Mouse (Mus musculus) layer of hippocampus, postnatal 10 days (tissue): ENCODE data around the gene Pcbp4. TPM values are rescaled to one million over a fixed set of nuclear protein-coding genes. Genes with fewer than 3 reads are reported as not detected.

Source experiments
- DNase-seq, 2 experiments: peaks; one replicate each; pipeline ENCODE4 v3.0.0; 2021; ENCODE audit warnings: low spot score in 2 of 2
- total RNA-seq, 2 experiments: library from RNA; stranded (reverse); gene quantifications; 2 replicates each; pipeline ENCODE4 v1.2.3; 2021

The Pcbp4 gene
- total RNA-seq, 2 experiments from 2014 or later: 226 to 234 TPM

DNA sequence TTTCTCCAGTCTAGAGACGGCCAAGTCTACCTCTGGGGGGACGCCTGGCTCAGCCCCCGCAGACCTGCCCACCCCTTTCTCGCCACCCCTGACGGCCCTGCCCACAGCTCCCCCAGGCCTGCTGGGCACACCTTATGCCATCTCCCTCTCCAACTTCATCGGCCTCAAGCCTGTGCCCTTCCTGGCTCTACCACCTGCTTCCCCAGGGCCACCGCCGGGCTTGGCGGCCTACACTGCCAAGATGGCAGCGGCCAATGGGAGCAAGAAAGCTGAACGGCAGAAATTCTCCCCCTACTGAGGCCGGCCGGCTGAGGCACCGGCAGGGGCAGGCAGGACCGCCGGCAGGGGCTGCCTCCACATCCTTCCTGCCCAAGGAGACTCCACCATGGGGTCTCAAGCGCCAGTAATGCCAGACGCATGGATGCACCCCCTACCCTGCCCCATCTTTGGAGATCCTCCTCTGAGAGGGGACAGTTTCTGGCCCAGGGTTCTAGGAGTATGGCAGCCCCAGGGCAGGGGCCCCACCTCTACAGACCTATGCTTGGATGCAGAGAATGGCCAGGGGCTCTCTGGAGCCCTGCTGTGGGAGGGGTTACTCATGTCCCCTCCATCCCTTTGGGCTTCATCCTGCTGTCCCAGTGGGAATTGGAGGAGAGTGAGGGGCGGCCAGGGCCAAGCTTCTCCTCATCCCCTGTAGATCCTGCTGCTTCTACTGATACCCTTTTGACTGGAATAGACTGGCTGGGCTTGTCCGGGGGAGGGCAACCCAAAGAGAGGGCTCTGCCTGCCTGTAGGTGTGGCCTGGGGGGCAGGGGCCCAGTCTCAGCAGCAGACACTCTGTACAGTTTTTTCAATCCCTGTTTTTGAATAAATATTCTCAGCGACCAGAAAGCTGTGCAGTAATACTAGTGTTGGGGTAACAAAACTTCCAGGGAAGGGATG lies 10.3 kb downstream of the Pcbp4 start:
- DNase-seq: no peak

DNA sequence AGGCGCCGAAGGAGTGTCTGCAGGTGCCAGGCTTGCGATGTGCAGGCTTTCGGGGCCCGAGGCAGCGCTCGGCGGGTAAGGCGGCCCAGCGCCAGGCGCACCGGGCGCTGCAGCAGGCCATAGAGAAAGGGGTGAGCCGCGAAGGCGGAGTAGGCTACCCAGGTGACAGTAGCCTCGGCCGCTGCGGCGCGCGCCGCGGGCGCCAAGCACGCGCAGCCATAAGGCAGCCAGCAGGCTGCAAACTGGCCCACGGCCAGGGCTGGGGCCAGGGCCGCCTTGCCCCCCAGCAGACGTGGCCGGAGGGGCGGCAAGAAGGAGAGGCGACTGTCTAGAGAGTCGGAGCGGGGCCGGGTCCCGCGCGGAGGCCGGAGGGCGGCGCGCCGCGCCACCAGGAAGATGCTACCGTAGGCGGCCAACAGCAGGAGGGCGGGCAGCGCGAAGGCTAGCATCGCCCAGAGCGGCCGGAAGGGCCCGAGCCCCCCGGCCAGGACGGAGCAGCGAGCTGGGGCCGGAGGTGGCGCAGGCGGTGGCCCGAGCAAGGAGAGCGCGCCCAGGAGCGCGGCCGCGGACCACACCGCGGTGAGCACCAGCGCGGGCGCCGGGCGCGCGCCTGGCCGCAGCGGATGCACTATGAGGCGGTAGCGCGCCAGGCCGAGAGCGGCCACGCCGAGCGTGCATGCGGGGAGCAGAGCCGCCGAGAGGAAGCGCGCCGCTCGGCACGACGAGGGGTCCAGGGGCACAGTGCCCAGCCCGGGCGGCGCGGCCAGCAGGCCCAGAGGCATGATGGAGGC lies 11.9 kb downstream of the Pcbp4 start:
- peak; percentile 75 to 85 for DNase-seq

DNA sequence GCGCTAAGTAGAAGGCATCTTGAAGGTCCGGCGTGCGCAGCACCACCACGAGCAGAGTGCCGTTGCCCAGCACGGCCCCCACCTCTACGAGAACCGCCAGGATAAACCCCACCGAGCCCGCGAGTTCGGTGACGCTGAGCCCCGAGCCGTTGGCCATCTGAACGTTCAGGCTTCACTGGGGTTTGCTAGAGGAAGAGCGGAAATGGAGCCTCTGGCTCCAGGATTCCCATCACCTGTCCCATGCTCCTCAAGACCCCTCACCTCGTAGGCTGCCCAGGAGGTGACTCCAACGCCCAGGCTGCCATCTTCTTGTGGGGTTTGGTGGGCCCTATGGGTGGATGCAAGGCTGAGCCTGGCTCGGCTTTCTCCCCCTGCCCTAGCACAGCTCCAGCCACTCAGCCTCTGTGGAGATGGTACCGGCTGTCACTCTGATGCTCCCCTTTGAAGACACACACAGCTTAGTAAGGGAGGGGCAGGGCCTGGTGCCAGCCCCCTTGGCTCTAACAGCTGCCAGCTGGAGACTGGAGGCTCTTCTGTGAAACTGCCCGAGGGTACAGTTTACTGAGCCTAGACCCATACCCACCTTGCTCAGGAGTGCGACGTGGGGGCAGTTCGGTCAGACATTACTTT lies 12.6 kb downstream of the Pcbp4 start, which contains the start of gene Gpr62:
Gpr62 (minus strand) TSS at position 368 of the 630 bp plus-strand sequence.
- DNase-seq: peak; percentile 65 to 73

DNA sequence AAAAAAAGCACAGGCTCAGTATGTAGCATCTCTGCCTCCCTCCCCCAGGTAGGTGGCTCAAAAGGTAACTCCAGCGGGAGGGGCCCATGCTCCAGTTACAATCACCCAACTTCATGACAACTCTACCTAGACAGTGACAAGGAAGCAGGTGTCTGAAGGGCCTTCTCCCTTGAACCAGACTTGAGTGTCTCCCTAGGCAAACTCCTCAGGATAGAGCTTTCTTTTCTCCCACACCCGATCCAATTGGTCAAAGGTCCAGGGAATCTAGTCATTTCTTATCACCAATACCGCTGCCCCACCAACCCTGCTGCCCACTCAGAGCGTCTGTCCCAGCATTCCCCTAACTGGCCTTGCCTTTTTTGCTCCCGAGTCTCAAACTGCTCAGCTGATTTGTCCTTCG lies 13.6 kb downstream of the Pcbp4 start:
- no peak for DNase-seq

DNA sequence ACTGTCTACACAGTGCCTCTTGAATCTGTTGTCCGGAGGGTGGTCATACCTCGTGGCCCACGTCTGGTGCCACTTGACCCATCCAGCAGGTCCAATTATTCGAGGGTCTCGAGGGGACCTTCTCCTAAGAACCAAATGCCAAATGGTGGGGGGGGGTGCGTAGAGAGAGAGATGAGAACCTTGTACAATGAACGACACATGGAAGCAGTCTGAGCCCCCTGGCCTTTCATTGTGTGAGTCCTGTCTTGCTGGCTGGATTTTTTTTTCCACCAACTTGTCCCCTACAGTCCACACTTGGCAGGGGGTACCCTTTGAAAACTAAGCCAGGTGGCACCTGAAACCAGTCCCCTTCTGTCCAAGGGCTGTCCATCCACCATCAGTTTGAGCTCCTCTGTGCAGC lies 14.7 kb downstream of the Pcbp4 start:
- DNase-seq: no peak

DNA sequence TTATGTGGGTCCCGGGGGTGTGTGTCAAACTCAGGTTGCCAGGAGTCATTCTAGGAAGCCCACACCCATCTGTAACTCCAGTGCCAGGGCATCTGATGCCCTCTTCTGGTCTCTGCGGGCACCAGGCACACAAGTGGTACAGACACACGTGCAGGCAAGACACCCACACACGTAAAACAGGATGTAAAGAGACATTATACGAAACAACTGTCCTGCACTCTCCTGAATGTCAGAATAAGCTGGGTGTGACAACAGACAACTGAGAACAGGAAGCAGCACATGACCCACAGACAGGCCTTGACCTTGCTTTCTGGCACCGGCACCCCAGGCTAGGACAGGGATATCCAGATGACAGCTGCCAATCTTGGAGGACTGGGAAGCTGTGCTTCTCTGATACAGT lies 16.2 kb downstream of the Pcbp4 start:
- no peak for DNase-seq

DNA sequence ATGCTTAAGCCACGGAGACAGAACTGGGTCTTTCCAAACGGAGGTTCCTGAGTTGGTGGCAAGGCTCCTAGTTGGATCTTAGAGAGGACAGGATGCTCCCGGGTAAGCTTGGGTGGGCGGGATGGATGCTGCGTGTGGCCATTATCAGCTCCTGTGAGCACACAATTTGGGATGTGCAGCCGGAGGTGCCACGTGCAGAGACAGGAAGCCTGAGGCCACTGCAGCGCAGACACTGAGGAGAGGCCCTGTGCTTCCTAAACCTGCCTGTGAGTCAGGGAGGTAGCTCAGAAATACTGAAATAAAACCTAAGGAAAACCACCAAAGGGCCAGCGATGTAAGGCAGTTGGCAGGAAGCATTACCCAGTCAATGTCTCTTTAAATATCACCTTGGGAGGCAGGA lies 16.7 kb downstream of the Pcbp4 start:
- DNase-seq: no peak

DNA sequence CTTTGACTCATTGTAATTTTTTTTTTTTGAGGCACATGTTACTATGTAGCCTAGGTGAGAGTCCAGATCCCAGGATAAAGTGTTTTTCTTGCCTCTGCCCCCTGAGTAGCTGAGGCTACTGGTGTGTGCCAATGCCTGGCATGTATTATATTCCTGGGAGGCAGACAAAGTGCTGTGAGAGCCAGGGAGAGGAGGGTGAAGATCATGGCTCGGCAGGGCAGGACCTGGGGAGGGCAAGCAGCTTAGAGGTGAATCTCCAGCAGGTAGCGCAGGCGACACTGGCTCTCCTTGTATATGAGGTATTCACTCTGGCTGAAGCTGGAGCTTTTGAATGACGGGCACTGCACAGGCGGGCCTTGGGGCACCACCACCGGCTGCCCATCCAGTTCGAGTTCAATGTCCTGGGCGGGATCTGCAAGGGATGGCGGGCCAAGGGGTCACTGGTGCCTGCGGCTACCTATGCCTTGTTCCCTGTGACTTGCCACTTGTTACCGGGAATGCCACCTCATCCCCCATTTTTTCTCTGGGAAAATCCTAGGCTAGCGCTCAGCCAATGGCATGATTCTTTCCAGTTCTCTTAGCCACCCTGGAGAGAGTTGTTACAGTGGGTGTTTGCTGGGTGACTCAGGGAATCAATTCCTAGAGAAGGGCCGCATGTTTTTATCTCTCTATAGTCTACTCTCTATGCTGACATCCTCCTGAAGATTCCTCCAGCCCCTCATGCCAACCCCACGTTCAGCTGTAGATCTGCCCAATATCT lies 18.1 kb downstream of the Pcbp4 start:
- DNase-seq: no peak

DNA sequence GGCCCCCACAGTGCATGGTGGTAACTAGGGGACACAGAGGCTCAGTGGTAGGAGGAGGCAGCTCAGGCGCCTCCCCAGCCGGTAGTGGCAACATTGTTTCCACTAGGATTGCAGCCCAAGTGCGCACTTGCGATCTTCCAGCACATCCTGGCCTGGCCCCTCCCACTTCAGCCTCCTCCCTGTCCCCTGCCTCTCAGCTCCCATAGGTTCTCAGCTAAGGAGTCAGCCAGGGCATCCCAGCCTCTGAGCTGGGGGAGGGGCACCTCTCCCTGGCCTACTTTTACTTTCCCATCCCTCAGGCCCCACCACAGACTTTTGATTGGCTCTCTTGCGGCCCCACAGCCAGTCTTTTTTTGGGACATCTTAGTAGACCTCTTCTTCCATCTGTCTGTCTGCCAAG lies 18.8 kb downstream of the Pcbp4 start:
- DNase-seq: no peak

DNA sequence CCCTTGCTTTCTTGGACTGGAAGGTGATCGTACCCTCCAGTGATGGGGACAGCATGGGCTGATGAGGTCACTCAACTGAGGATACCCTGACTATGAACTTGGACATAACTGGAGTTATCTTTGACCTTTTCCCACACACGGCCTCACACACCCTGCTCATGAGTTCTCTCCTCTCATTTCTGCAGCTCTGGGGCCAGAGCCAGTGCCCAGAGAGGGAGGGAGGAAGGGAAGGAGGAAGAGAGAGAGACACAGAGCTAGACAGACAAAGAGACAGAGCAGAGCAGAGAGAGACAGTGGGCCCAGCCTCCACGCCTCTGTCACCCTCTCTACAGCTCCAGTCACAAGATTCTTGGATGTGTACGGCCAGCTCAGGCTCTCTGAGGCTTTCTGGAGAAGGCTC lies 19.2 kb downstream of the Pcbp4 start:
- DNase-seq: no peak

DNA sequence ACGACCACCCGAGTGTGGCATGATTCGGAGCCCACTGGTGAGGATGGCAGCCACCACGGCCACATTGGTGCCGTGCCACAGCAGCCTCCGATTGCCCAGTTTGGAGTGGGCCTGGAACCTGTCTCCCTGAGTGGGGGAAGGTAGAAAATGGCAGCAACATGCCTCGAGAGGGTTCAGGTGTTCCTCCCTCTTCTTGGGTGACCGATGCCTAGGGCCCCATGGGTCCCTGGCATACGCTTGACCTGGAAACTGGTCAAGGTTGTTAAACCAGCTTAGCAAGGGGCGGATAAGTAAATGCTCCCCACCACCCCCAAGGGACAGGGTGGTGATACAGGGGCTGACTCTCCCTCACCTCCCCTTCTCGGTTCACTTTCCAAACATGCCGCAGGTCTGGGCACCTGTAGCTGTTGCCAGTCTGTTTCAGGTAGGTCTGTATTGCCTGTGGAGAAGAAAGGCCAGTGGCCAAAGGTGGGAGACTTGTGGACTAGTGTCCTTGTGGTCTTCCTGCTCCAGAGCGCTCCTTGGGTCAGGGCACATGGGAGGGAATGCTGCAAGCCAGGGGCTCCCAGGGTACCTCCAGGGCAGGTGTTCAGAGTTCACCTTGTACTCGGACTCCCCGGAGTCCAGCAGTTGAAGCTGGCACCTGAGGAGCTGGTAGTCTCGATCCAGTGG lies 20.1 kb downstream of the Pcbp4 start:
- peak; percentile 5 to 15 for DNase-seq

DNA sequence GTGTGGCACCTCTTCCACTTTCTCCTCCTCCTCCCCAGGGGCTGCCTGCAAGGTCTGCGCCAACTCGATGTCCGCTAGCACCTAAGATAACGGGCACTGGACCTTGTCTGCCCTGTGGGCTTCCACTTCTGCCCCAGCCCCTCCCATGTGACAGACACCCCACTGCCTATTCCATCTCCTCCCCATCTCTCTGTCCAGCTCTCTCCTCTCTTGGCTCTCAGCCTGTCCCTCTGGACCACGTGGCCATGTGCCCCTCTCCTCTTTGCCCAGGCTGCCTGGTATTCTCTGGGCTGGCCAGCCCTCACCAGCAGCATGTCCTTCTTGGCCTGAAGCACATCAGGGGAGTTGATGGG lies 20.6 kb downstream of the Pcbp4 start:
- peak in 1 of 2 experiments; percentile 14 for DNase-seq

DNA sequence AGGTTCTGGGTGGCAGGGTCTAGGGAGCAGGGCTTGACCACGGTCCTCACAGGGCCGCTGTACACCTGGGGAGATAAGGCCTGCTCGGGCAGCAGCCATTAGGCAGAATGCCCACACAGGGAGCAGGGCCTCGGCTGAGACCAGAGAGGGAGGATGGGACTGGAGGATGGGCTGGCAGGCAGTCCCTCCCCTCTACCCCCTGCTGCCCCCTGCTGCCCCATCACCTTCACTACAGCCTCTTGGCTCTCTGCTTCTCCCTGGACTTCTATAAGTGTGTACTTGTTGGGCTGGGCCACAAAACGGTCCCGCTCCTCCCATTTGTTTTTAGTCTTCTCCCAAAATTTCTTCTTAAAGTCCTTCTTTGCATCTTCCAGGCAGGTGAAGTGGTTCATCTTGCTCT lies 21.4 kb downstream of the Pcbp4 start:
- peak; percentile 57 to 67 for DNase-seq

DNA sequence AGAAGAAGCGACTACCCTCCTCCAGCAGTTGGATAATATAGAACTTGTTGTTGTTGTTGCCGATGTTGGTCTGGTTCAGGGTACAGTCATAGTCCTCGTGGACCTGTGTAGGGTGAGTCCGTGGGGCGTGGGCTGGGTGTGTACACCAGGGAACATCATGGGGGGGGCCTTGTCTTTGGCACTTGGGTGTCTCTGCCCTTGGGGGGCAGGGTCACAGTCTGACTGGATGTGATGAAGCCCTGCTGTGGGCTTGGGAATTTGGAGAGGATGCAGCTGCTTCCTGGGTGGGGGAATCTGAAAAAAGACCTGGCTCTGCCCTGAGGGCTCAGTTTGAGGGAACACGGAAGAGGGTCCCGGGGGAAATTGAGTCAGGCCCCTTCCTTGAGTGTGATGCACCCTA lies 22.0 kb downstream of the Pcbp4 start:
- peak; percentile 4 to 20 for DNase-seq

DNA sequence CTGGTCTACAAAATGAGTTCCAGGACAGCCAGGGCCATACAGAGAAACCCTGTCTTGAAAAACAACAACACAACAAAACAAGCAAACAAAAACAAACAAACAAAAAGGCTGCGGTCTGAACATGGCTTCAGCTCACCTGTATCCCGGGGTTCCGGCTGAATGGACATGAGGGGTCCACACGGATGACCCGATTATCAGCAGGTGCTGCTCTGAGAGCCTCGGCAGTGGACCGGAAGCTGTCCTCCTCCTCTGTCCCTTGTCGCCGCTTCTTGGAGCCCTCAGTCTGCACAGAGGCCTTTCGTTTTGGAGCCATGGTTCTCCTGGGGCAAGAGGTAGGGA lies 22.5 kb downstream of the Pcbp4 start, which contains the start of gene Rrp9:
Rrp9 (plus strand) TSS at position 301 of the 339 bp plus-strand sequence.
- no peak for DNase-seq

DNA sequence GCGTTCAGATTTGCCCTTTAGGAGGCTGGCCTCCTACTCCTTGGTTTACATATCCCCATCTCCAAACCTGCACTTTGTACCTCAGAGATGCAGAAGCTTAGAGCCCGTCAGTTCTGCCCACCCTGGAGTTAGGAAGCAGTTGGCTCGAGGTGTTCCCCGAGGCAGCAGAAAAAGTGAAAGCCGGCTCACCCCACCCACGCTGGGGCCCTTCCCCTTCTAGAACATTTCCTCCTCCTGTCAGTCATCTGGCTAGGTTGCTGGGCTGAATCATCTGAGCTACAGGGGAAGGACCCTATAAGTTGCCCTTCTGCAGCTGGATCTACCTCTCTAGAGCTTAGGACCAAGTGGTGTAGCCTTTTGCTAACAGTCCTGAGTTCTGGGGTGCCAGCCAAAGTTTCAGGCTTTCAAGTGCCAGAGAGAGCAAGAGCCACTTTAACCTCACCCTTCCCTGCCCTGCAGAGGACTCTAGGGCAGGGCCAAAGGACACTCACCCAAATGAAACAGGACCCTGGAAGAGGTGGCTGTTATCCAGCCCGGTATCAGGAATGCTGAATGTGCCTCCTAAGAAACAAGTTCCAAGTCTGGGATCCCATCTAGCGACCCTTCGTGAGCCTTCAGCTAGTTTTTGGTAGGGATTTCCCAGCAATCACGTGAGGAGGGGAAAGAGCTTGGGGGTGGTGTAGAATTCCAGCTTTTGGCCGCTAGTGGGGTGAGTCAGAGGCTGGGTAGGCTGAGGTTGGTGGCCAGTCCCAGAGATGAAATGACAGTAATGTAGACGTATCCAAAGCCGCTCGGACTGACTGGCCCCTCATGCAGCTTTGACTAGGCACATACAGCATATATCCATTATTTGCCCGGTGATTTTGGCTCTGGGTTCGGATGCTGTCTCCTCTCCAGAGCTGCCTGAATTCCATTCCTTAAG lies 23.2 kb downstream of the Pcbp4 start:
- peak in 1 of 2 experiments; percentile 26 for DNase-seq

DNA sequence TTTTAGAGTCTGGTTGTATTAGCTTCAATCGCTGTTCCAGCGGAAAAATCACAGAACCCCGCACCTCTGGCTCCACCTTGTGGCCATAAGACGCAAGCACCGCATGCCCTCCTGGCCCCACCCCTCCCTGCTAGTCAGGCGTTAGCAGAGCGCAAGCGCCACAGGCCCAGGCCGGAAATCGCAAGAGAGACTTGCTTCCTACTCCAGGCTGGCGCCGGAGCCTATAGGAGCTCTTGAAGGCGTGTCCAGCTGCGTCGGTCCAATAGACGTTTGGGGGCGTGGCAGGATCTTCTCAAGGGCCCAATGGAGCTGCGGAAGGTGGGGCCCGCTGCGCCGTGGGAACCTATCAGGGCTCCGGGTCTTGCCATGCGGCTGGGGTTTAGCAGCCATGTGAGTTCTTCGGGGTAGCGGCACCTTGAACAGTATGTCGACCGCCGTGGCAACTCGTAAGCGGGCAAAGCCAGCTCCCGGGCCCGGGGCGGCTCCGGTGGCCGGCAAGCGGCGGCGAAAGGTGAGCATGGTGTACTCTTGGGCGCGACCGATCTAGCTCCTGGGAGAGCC lies 23.9 kb downstream of the Pcbp4 start, which contains the start of gene Parp3:
Parp3 (minus strand) TSS at position 26 of the 561 bp plus-strand sequence.
- peak; percentile 99 for DNase-seq

DNA sequence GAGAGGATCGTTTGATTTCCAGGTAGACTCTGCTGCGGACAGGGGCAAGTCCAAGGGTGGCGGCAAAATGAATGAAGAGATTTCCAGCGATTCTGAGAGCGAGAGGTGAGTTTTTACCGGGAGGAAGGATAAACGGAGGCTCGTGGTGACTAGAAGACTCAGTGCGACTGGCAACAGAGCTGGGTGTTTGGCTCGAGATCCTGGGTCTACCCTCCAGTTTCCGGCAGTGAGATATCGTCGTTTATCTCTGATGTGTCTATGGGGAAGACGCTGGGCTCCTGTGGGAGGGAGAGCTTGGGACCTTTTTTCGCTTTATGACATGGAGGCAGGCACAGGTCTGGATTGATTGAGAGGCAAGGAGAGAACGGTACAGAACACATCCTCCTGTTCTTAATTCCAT lies 24.6 kb downstream of the Pcbp4 start:
- DNase-seq: peak; percentile 4 to 10

DNA sequence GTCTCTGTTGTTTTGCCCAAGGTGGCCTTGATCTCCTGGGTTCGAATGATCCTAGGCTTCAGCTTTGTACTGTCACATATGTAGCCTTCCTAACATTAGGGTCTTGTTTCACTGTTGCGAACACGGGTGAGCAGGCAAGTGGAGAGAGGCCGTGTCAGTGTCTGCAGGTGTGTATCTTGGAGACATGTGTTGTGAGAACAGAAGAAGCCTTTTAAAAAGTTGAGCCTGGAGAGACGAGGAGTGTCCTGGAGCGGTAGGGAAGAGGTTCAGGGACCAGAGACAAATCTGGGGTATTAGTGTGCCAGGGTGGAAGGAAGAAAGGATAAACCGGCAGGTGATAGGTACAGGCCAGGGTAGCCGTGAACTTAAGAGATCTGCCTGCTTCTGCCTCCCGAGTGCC lies 25.0 kb downstream of the Pcbp4 start:
- DNase-seq: peak; percentile 1 to 8
